Mouse (Mus musculus): Measurements from ENCODE around the gene Tmem200b. TPM values are rescaled to one million over a fixed set of nuclear protein-coding genes. Genes with fewer than 3 reads are reported as not detected.
A peak's percentile ranks its signal among the peaks of the same experiment; 100 is the strongest.

Gene Tmem200b
- polyA plus RNA-seq (2015; fragmentation: Nextera tagmentation; extraction: Ambion mirVana), result 0.22 TPM in 2 replicates

GRCm38 (mm10) chr4:131921461-131922346 is at the start of gene Tmem200b:
Gene Tmem200b, plus strand, starts transcription at chr4:131921771.
- peak; percentile 16; the same call in 1 of the 2 replicates for ATAC-seq (ENCODE audit: low FRiP score)
- 2% methylated on average over 97 of the region's 130 CpGs for whole genome bisulfite sequencing
- peaks cover 92% of the 10 kb centered on the region for H3K27me3 ChIP-seq (replicated peaks)

GRCm38 (mm10) chr4:131872672-131873292 is 48.8 kb upstream of the Tmem200b start:
- H3K4me1 ChIP-seq, result peaks cover 36% of the 10 kb centered on the region
- peak overlapping the region; percentile 95 for H3K4me3 ChIP-seq (replicated peaks)
- H3K4me2 ChIP-seq, result peak overlapping the region; percentile 59
- H3K36me3 ChIP-seq, result no peaks in the 10 kb centered on the region
- peak overlapping the region; percentile 63 for H3K9ac ChIP-seq (replicated peaks)
- no peaks in the 10 kb centered on the region for H3K27me3 ChIP-seq (replicated peaks)
- 11% methylated on average over 11 of the region's 11 CpGs for WGBS
- H3K9me3 ChIP-seq (replicated peaks), result no peaks in the 10 kb centered on the region
- H3K27ac ChIP-seq (replicated peaks), result peak overlapping the region; percentile 86
- peak; percentile 7 for ATAC-seq (ENCODE audit: low FRiP score)

More at GRCm38 (mm10) chr4:131921461-131922346, at the start of gene Tmem200b:
- Histone ChIP-seq H3K4me2 (peak within 1 kb of the TSS; percentile 83), H3K9me3 (replicated peaks) (no peaks in the 10 kb centered on the region), H3K4me1 (peaks cover 47% of the 10 kb centered on the region), H3K27ac (replicated peaks) (no peak within 1 kb of the TSS), H3K36me3 (peaks cover 23% of the 10 kb centered on the region), H3K9ac (replicated peaks) (peak within 1 kb of the TSS; percentile 46), H3K4me3 (replicated peaks) (peak within 1 kb of the TSS; percentile 51)

- under 1% methylated on average over 91 of the region's 116 CpGs for WGBS
- Histone ChIP-seq H3K4me2 (peak within 1 kb of the TSS; percentile 96), H3K36me3 (no peaks in the 10 kb centered on the region), H3K9me3 (replicated peaks) (no peaks in the 10 kb centered on the region), H3K4me1 (peaks cover 41% of the 10 kb centered on the region), H3K9ac (replicated peaks) (peak within 1 kb of the TSS; percentile 100), H3K27me3 (replicated peaks) (no peaks in the 10 kb centered on the region), H3K27ac (replicated peaks) (peak within 1 kb of the TSS; percentile 100), H3K4me3 (replicated peaks) (peak within 1 kb of the TSS; percentile 95)
- peak; percentile 97 for ATAC-seq (ENCODE audit: low FRiP score)
Measured at GRCm38 (mm10) chr4:131873293-131874168, 48.0 kb upstream of the Tmem200b start, which contains the start of gene Srsf4. Gene Srsf4, plus strand, starts transcription at chr4:131873617.

GRCm38 (mm10) chr4:131874169-131874536 is 47.4 kb upstream of the Tmem200b start:
- Histone ChIP-seq H3K36me3 (no peaks in the 10 kb centered on the region), H3K4me1 (peaks cover 42% of the 10 kb centered on the region), H3K9me3 (replicated peaks) (no peaks in the 10 kb centered on the region), H3K27me3 (replicated peaks) (no peaks in the 10 kb centered on the region), H3K4me2 (peak overlapping the region; percentile 96), H3K27ac (replicated peaks) (peak overlapping the region; percentile 100), H3K4me3 (replicated peaks) (peak overlapping the region; percentile 95), H3K9ac (replicated peaks) (peak overlapping the region; percentile 100)
- no peak; the same call in 1 of the 2 replicates for ATAC-seq (ENCODE audit: low FRiP score)
- WGBS, result under 1% methylated on average over 20 of the region's 20 CpGs

- no peak for ATAC-seq (ENCODE audit: low FRiP score)
- Histone ChIP-seq H3K27ac (replicated peaks) (peak overlapping the region; percentile 100), H3K4me3 (replicated peaks) (peak overlapping the region; percentile 95), H3K9ac (replicated peaks) (peak overlapping the region; percentile 100), H3K36me3 (no peaks in the 10 kb centered on the region), H3K9me3 (replicated peaks) (no peaks in the 10 kb centered on the region), H3K4me1 (peaks cover 45% of the 10 kb centered on the region), H3K27me3 (replicated peaks) (no peaks in the 10 kb centered on the region), H3K4me2 (peak overlapping the region; percentile 96)
- 5% methylated on average over 11 of the region's 11 CpGs for WGBS
Measured at GRCm38 (mm10) chr4:131874567-131874966, 47.0 kb upstream of the Tmem200b start.

GRCm38 (mm10) chr4:131875242-131875641 is 46.3 kb upstream of the Tmem200b start:
- peak overlapping the region; percentile 100 for H3K9ac ChIP-seq (replicated peaks)
- H3K36me3 ChIP-seq, result no peaks in the 10 kb centered on the region
- H3K4me1 ChIP-seq, result peaks cover 51% of the 10 kb centered on the region
- peak overlapping the region; percentile 95 for H3K4me3 ChIP-seq (replicated peaks)
- no peak overlapping the region for H3K27ac ChIP-seq (replicated peaks)
- no peak for ATAC-seq (ENCODE audit: low FRiP score)
- WGBS, result 43% methylated on average over 3 of the region's 3 CpGs
- no peaks in the 10 kb centered on the region for H3K9me3 ChIP-seq (replicated peaks)
- H3K27me3 ChIP-seq (replicated peaks), result no peaks in the 10 kb centered on the region
- H3K4me2 ChIP-seq, result peak overlapping the region; percentile 96

- Histone ChIP-seq H3K27me3 (replicated peaks) (no peaks in the 10 kb centered on the region), H3K9ac (replicated peaks) (no peak overlapping the region), H3K36me3 (no peaks in the 10 kb centered on the region), H3K27ac (replicated peaks) (no peak overlapping the region), H3K9me3 (replicated peaks) (no peaks in the 10 kb centered on the region), H3K4me1 (peaks cover 56% of the 10 kb centered on the region), H3K4me3 (replicated peaks) (no peak overlapping the region), H3K4me2 (peak overlapping the region; percentile 96)
- ATAC-seq (ENCODE audit: low FRiP score), result no peak
- 39% methylated on average over 2 of the region's 2 CpGs for WGBS
Measured at GRCm38 (mm10) chr4:131876836-131877235, 44.7 kb upstream of the Tmem200b start.

- Histone ChIP-seq H3K9ac (replicated peaks) (no peak overlapping the region), H3K4me1 (peaks cover 47% of the 10 kb centered on the region), H3K27ac (replicated peaks) (no peak overlapping the region), H3K9me3 (replicated peaks) (no peaks in the 10 kb centered on the region), H3K27me3 (replicated peaks) (no peaks in the 10 kb centered on the region), H3K36me3 (no peaks in the 10 kb centered on the region), H3K4me2 (no peak overlapping the region), H3K4me3 (replicated peaks) (no peak overlapping the region)
- no peak for ATAC-seq (ENCODE audit: low FRiP score)
- WGBS, result 84% methylated on average over 1 of the region's 1 CpGs
Measured at GRCm38 (mm10) chr4:131879692-131880091, 41.9 kb upstream of the Tmem200b start.

GRCm38 (mm10) chr4:131881306-131881705 is 40.3 kb upstream of the Tmem200b start:
- Histone ChIP-seq H3K27ac (replicated peaks) (no peak overlapping the region), H3K4me2 (no peak overlapping the region), H3K27me3 (replicated peaks) (no peaks in the 10 kb centered on the region), H3K36me3 (peaks cover 10% of the 10 kb centered on the region; the same call in 1 of the 2 replicates), H3K9ac (replicated peaks) (no peak overlapping the region), H3K4me3 (replicated peaks) (no peak overlapping the region), H3K4me1 (peaks cover 35% of the 10 kb centered on the region), H3K9me3 (replicated peaks) (no peaks in the 10 kb centered on the region)
- WGBS, result 89% methylated on average over 7 of the region's 7 CpGs
- ATAC-seq (ENCODE audit: low FRiP score), result no peak

GRCm38 (mm10) chr4:131883571-131883970 is 38.0 kb upstream of the Tmem200b start:
- no peaks in the 10 kb centered on the region for H3K27me3 ChIP-seq (replicated peaks)
- ATAC-seq (ENCODE audit: low FRiP score), result no peak
- H3K27ac ChIP-seq (replicated peaks), result no peak overlapping the region
- 64% methylated on average over 6 of the region's 6 CpGs for WGBS
- peaks cover 20% of the 10 kb centered on the region for H3K4me1 ChIP-seq
- no peak overlapping the region for H3K4me3 ChIP-seq (replicated peaks)
- H3K9ac ChIP-seq (replicated peaks), result no peak overlapping the region
- H3K9me3 ChIP-seq (replicated peaks), result no peaks in the 10 kb centered on the region
- peaks cover 13% of the 10 kb centered on the region; the same call in 1 of the 2 replicates for H3K36me3 ChIP-seq
- no peak overlapping the region for H3K4me2 ChIP-seq

GRCm38 (mm10) chr4:131885376-131885775 is 36.2 kb upstream of the Tmem200b start:
- no peaks in the 10 kb centered on the region for H3K27me3 ChIP-seq (replicated peaks)
- H3K36me3 ChIP-seq, result peaks cover 13% of the 10 kb centered on the region; the same call in 1 of the 2 replicates
- no peak overlapping the region for H3K27ac ChIP-seq (replicated peaks)
- peaks cover 11% of the 10 kb centered on the region for H3K4me1 ChIP-seq
- no peak for ATAC-seq (ENCODE audit: low FRiP score)
- H3K4me2 ChIP-seq, result no peak overlapping the region
- no peaks in the 10 kb centered on the region for H3K9me3 ChIP-seq (replicated peaks)
- no peak overlapping the region for H3K4me3 ChIP-seq (replicated peaks)
- no peak overlapping the region for H3K9ac ChIP-seq (replicated peaks)
- WGBS, result 87% methylated on average over 6 of the region's 6 CpGs
